11 mouse cellular contexts compared by ENCODE assay signal in genomic region chr8:11592296-11592695, GRCm38 (mm10). TPM values are rescaled to one million over a fixed set of nuclear protein-coding genes. Genes with fewer than 3 reads are reported as not detected.
DNase-seq lines count a peak whose midpoint lies in the region; ATAC-seq and TF ChIP-seq lines count a peak whose summit lies in the region.
"Had no signal": no experiment of that assay in that cellular context is flagged by ENCODE, and none has a peak within 500 bp of the region (broad histone marks: within the 10 kb centered on the region; RNA-seq: fewer than 3 reads in every experiment).

No protein-coding gene starts in this region.

- H3K4me1 ChIP-seq in heart, embryonic 12.5 days (replicated peaks), result peaks cover 21% of the 10 kb centered on the region
- peaks cover 34% of the 10 kb centered on the region for H3K4me1 ChIP-seq in E14TG2a.4 (replicated peaks; ENCODE audit: low read depth, low read length)
- peaks cover 0 to 4% of the 10 kb centered on the region in 2 experiments; a peak in 1 of 4 replicates for H3K4me1 ChIP-seq in liver, embryonic 14.5 days (replicated peaks; ENCODE audit: control insufficient read depth in 2 of 2, insufficient read depth in 2 of 2, low read length in 1 of 2)
- H3K4me1 ChIP-seq: midbrain, embryonic 12.5 days had no signal

- H3K27me3 ChIP-seq in heart, embryonic 12.5 days (replicated peaks), result no peaks in the 10 kb centered on the region
- H3K27me3 ChIP-seq in E14TG2a.4 (ENCODE audit: insufficient read depth, low read length), result no peaks in the 10 kb centered on the region
- no peaks in the 10 kb centered on the region for H3K27me3 ChIP-seq in liver, embryonic 14.5 days (ENCODE audit: control insufficient read depth, insufficient read depth, low read length)
- H3K27me3 ChIP-seq: limb, embryonic 13.5 days; midbrain, embryonic 12.5 days had no signal

- TF ChIP-seq CTCF in E14TG2a.4 (conservative IDR thresholded peaks at IDR 0.05; ENCODE audit: low read length), result no peak
- no peak for TF ChIP-seq CTCF in liver, embryonic 14.5 days (IDR thresholded peaks at IDR 0.05; ENCODE audit: low read depth)

- H3K4me3 ChIP-seq in heart, embryonic 12.5 days, result no peak overlapping the region
- peak overlapping the region; percentile 10; the same call in 1 of the 2 replicates for H3K4me3 ChIP-seq in E14TG2a.4 (replicated peaks; ENCODE audit: low read length)
- H3K4me3 ChIP-seq in liver, embryonic 14.5 days (ENCODE audit: insufficient read depth in 1 of 2, low read depth in 2 of 2, low read length in 2 of 2), result no peak overlapping the region
- H3K4me3 ChIP-seq: limb, embryonic 13.5 days; midbrain, embryonic 12.5 days had no signal

- H3K36me3 ChIP-seq in heart, embryonic 12.5 days, result no peaks in the 10 kb centered on the region
- H3K36me3 ChIP-seq in E14TG2a.4 (ENCODE audit: insufficient read depth, low read length), result no peaks in the 10 kb centered on the region
- H3K36me3 ChIP-seq in liver, embryonic 14.5 days (replicated peaks; ENCODE audit: control insufficient read depth, insufficient read depth, low read depth), result no peaks in the 10 kb centered on the region
- H3K36me3 ChIP-seq: limb, embryonic 13.5 days; midbrain, embryonic 12.5 days had no signal

- peak overlapping the region; percentile 16 for H3K4me2 ChIP-seq in heart, embryonic 12.5 days
- 0 out of 2 replicates have a peak overlapping the region, but pooled peaks have one; percentile 4 for H3K4me2 ChIP-seq in liver, embryonic 14.5 days (ENCODE audit: low read depth)
- H3K4me2 ChIP-seq: limb, embryonic 13.5 days; midbrain, embryonic 12.5 days had no signal

- no peak for DNase-seq in heart, adult 18-20 months
- DNase-seq in c-Kit-positive CD71-positive TER-119-negative erythroid progenitor cells, embryonic 14.5 days (ENCODE audit: low read depth), result peak; percentile 14
- DNase-seq in liver, embryonic 14.5 days (ENCODE audit: low read depth in 3 of 3, low spot score in 3 of 3), result no peak
- no peak for DNase-seq in cerebellum, postnatal 14 days
- no peak for DNase-seq in cerebellum, adult 11 months
- no peak for DNase-seq in gastrocnemius, postnatal 4 days (ENCODE audit: low spot score in 2 of 2)
- DNase-seq: kidney, postnatal 36 days had no signal

- H3K27ac ChIP-seq in heart, embryonic 12.5 days (ENCODE audit: poor library complexity, severe bottlenecking), result no peak overlapping the region
- no peak overlapping the region for H3K27ac ChIP-seq in liver, embryonic 14.5 days
- H3K27ac ChIP-seq: limb, embryonic 13.5 days; midbrain, embryonic 12.5 days had no signal

- H3K9ac ChIP-seq in heart, embryonic 12.5 days, result no peak overlapping the region
- no peak overlapping the region for H3K9ac ChIP-seq in liver, embryonic 14.5 days (replicated peaks)
- H3K9ac ChIP-seq: limb, embryonic 13.5 days; midbrain, embryonic 12.5 days had no signal

- ATAC-seq in heart, embryonic 12.5 days (ENCODE audit: insufficient number of reproducible peaks, low FRiP score), result 0 out of 2 replicates have a peak, but pooled peaks have one; percentile 38
- ATAC-seq in liver, embryonic 14.5 days (ENCODE audit: insufficient read depth), result no peak

- WGBS in heart, embryonic 12.5 days, result 30% methylated on average over 13 of the region's 13 CpGs
- WGBS in liver, embryonic 14.5 days (ENCODE audit: insufficient replicate concordance), result 7% methylated on average over 13 of the region's 13 CpGs

- no peak for TF ChIP-seq EP300 in liver, embryonic 14.5 days (IDR thresholded peaks at IDR 0.05; ENCODE audit: low read depth)

- no peaks in the 10 kb centered on the region for H3K9me3 ChIP-seq in heart, embryonic 12.5 days (replicated peaks)
- H3K9me3 ChIP-seq in E14TG2a.4 (ENCODE audit: low read length), result peaks cover 6% of the 10 kb centered on the region
- H3K9me3 ChIP-seq in liver, embryonic 14.5 days (ENCODE audit: control insufficient read depth, low read length), result no peaks in the 10 kb centered on the region
- H3K9me3 ChIP-seq: limb, embryonic 13.5 days had no signal

RNA-seq across cellular contexts. Expression of gene Ing1, which starts 36.9 kb away (rescaled TPM):
- polyA plus RNA-seq in heart, embryonic 12.5 days (2016; fragmentation: Nextera tagmentation; extraction: Ambion mirVana), result 25.2 and 26.5 TPM in 2 replicates
- total RNA-seq in heart, adult 18-20 months (2021), result 10 to 100 TPM; 16.2 to 18.3 TPM
- polyA plus RNA-seq in liver, embryonic 14.5 days (2012; rRNA removed), result 9.3 and 15.6 TPM in 2 replicates
- polyA plus RNA-seq in liver, embryonic 14.5 days (2014; fragmentation: Nextera tagmentation; extraction: Ambion mirVana), result 13.2 and 14.2 TPM in 2 replicates
- total RNA-seq in gastrocnemius, postnatal 4 days (2021), result 10 to 100 TPM; 39.7 to 47.8 TPM

RNA-seq across cellular contexts. Expression of gene Cars2, which starts 41.7 kb away (rescaled TPM):
- 22.6 and 28.2 TPM in 2 replicates for polyA plus RNA-seq in heart, embryonic 12.5 days (2016; fragmentation: Nextera tagmentation; extraction: Ambion mirVana)
- 10 to 100 TPM; 51.6 to 52.2 TPM for total RNA-seq in heart, adult 18-20 months (2021)
- 18.2 and 18.8 TPM in 2 replicates for polyA plus RNA-seq in liver, embryonic 14.5 days (2012; rRNA removed)
- polyA plus RNA-seq in liver, embryonic 14.5 days (2014; fragmentation: Nextera tagmentation; extraction: Ambion mirVana), result 15.4 and 15.5 TPM in 2 replicates
- 10 to 100 TPM; 20.5 to 24.3 TPM for total RNA-seq in gastrocnemius, postnatal 4 days (2021)

RNA-seq across cellular contexts. Expression of gene Ankrd10, which starts 43.3 kb away (rescaled TPM):
- 70.6 and 71.7 TPM in 2 replicates for polyA plus RNA-seq in heart, embryonic 12.5 days (2016; fragmentation: Nextera tagmentation; extraction: Ambion mirVana)
- total RNA-seq in heart, adult 18-20 months (2021), result 10 to 100 TPM; 19.6 to 19.8 TPM
- 24.8 and 25.3 TPM in 2 replicates for polyA plus RNA-seq in liver, embryonic 14.5 days (2012; rRNA removed)
- 17.6 and 21.8 TPM in 2 replicates for polyA plus RNA-seq in liver, embryonic 14.5 days (2014; fragmentation: Nextera tagmentation; extraction: Ambion mirVana)
- 10 to 100 TPM; 68.0 to 98.1 TPM for total RNA-seq in gastrocnemius, postnatal 4 days (2021)
